Mouse (Mus musculus) midbrain, postnatal 0 days (tissue): ENCODE data around the gene Chd1l. TPM values are rescaled to one million over a fixed set of nuclear protein-coding genes. Genes with fewer than 3 reads are reported as not detected.

Experiments
- ATAC-seq: fragments of 200-750 bp; cut with Nextera tagmentation; 2 replicates; pipeline ENCODE4 v1.8.0; 2017; ENCODE audit warnings: moderate number of reproducible peaks, mild to moderate bottlenecking, moderate TSS enrichment, moderate library complexity; ENCODE audit not compliant: low FRiP score
- DNase-seq: peaks from one replicate; pipeline ENCODE4 v3.0.0-alpha.2; 2015; ENCODE audit warnings: low spot score
- H3K27ac ChIP-seq: fragments of 300-500 bp; sonication (generic); 2 replicates; pipeline ENCODE4 v1.5.1; 2014; ENCODE audit warnings: low read depth, mild to moderate bottlenecking, low read length, mixed read lengths
- H3K27me3 ChIP-seq: fragments of 300-500 bp; sonication (generic); 2 replicates; pipeline ENCODE4 v1.6.1; 2014; ENCODE audit warnings: low read length, control low read depth, mixed read lengths; ENCODE audit not compliant: insufficient read depth
- H3K36me3 ChIP-seq: fragments of 300-500 bp; sonication (generic); 2 replicates; pipeline ENCODE4 v1.6.1; 2014; ENCODE audit warnings: low read length, control low read depth, mixed read lengths; ENCODE audit not compliant: insufficient read depth
- H3K4me1 ChIP-seq: fragments of 300-500 bp; sonication (generic); 2 replicates; pipeline ENCODE4 v1.6.1; 2014; ENCODE audit warnings: mild to moderate bottlenecking, control low read depth, antibody characterized with exemption, low read length, mixed read lengths; ENCODE audit not compliant: insufficient read depth
- H3K4me2 ChIP-seq: fragments of 300-500 bp; sonication (generic); 2 replicates; pipeline ENCODE4 v1.6.1; 2014; ENCODE audit warnings: low read depth, mild to moderate bottlenecking, low read length, mixed read lengths; ENCODE audit not compliant: poor library complexity, severe bottlenecking
- H3K4me3 ChIP-seq: fragments of 300-500 bp; sonication (generic); 2 replicates; pipeline ENCODE4 v1.5.1; 2014; ENCODE audit warnings: low read depth, mild to moderate bottlenecking, low read length, moderate library complexity
- H3K9ac ChIP-seq: fragments of 300-500 bp; sonication (generic); replicated peaks from 2 replicates; pipeline ENCODE4 v1.6.1; 2014; ENCODE audit warnings: mild to moderate bottlenecking, low read length, moderate library complexity, mixed read lengths; ENCODE audit not compliant: poor library complexity, severe bottlenecking
- H3K9me3 ChIP-seq: fragments of 300-500 bp; sonication (generic); 2 replicates; pipeline ENCODE4 v1.6.1; 2016; ENCODE audit warnings: low read length, control low read depth
- CTCF ChIP-seq: IDR thresholded peaks from 2 replicates; pipeline ENCODE4 v1.5.1; 2016; ENCODE audit warnings: antibody characterized with exemption, mild to moderate bottlenecking
- WGBS: fragments of 180-500 bp; shearing (Covaris S2); extraction: QIAGEN DNeasy Blood & Tissue Kit; methylation state at CpG from one replicate; pipeline ENCODE4 v1.1.7; 2014; 5-methylcytosine and 5-hydroxymethylcytosine counted together
- polyA plus RNA-seq: library from polyadenylated mRNA; unstranded; fragments of >200 nt; fragmentation: Nextera tagmentation; extraction: Ambion mirVana; gene quantifications from 2 replicates; pipeline ENCODE4 v1.2.1, GENCODE M21; 2015
- total RNA-seq: library from RNA; depleted of rRNA; stranded (reverse); fragments of >200 nt; gene quantifications from 2 replicates; pipeline ENCODE4 v1.2.3, GENCODE M21; 2014

The Chd1l gene
- total and polyA plus RNA-seq, 2 experiments from 2014 or later = 5.9 to 6.9 TPM

DNA sequence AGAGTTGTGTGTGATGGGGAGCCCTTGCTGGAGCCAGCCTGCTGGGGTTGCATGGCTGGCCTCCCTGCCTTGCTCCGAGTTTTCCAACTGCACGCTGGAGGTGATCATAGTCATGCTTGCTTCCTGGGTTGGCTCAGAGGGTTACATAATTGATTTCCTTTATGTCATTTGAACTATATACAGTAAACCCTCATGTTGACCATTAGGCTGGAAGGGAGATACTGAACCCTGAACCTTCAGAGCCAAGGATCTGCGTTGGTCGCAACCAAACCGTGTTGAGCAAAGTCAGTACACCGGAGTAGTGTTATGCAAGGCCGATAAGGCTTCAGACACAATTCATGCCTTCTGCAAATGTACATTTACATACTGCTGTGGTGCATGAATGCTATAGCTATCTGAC is 17.9 kb upstream of the Chd1l start:
- TF ChIP-seq CTCF = no peak
- H3K4me2 ChIP-seq = no peak overlapping the region
- H3K9ac ChIP-seq = no peak overlapping the region
- 88% methylated on average over 7 of the region's 7 CpGs for WGBS
- H3K27ac ChIP-seq = no peak overlapping the region
- ATAC-seq (no peak), DNase-seq (no peak)
- H3K4me3 ChIP-seq = no peak overlapping the region
- H3K27me3 ChIP-seq = no peaks in the 10 kb centered on the region
- H3K36me3 ChIP-seq = no peaks in the 10 kb centered on the region
- no peaks in the 10 kb centered on the region for H3K9me3 ChIP-seq
- H3K4me1 ChIP-seq = no peaks in the 10 kb centered on the region

- no peak overlapping the region for H3K9ac ChIP-seq
- DNase-seq (no peak), ATAC-seq (no peak)
- WGBS = 45% methylated on average over 2 of the region's 2 CpGs
- no peak for TF ChIP-seq CTCF
- H3K4me3 ChIP-seq = no peak overlapping the region
- no peak overlapping the region for H3K27ac ChIP-seq
- H3K27me3 ChIP-seq = no peaks in the 10 kb centered on the region
- no peak overlapping the region for H3K4me2 ChIP-seq
- no peaks in the 10 kb centered on the region for H3K4me1 ChIP-seq
- no peaks in the 10 kb centered on the region for H3K9me3 ChIP-seq
- no peaks in the 10 kb centered on the region for H3K36me3 ChIP-seq
Observed at GRCm38 (mm10) chr3:97624611-97625010, 14.6 kb upstream of the Chd1l start.

- no peak overlapping the region for H3K27ac ChIP-seq
- no peak for DNase-seq
- no peak for ATAC-seq
- 92% methylated on average over 4 of the region's 4 CpGs for WGBS
- no peak overlapping the region for H3K4me3 ChIP-seq
- no peaks in the 10 kb centered on the region for H3K36me3 ChIP-seq
- H3K4me1 ChIP-seq = no peaks in the 10 kb centered on the region
- no peaks in the 10 kb centered on the region for H3K27me3 ChIP-seq
- H3K9ac ChIP-seq = no peak overlapping the region
- no peaks in the 10 kb centered on the region for H3K9me3 ChIP-seq
- no peak overlapping the region for H3K4me2 ChIP-seq
- no peak for TF ChIP-seq CTCF
Observed at GRCm38 (mm10) chr3:97620657-97621056, 10.7 kb upstream of the Chd1l start.

- DNase-seq = no peak
- no peaks in the 10 kb centered on the region for H3K9me3 ChIP-seq
- TF ChIP-seq CTCF = no peak
- no peaks in the 10 kb centered on the region for H3K27me3 ChIP-seq
- no peak overlapping the region for H3K4me2 ChIP-seq
- H3K27ac ChIP-seq = no peak overlapping the region
- ATAC-seq = no peak
- H3K4me3 ChIP-seq = no peak overlapping the region
- no peaks in the 10 kb centered on the region for H3K36me3 ChIP-seq
- WGBS = 89% methylated on average over 8 of the region's 8 CpGs
- H3K9ac ChIP-seq = no peak overlapping the region
- H3K4me1 ChIP-seq = no peaks in the 10 kb centered on the region
Observed at GRCm38 (mm10) chr3:97617899-97618298, 7.9 kb upstream of the Chd1l start.

DNA sequence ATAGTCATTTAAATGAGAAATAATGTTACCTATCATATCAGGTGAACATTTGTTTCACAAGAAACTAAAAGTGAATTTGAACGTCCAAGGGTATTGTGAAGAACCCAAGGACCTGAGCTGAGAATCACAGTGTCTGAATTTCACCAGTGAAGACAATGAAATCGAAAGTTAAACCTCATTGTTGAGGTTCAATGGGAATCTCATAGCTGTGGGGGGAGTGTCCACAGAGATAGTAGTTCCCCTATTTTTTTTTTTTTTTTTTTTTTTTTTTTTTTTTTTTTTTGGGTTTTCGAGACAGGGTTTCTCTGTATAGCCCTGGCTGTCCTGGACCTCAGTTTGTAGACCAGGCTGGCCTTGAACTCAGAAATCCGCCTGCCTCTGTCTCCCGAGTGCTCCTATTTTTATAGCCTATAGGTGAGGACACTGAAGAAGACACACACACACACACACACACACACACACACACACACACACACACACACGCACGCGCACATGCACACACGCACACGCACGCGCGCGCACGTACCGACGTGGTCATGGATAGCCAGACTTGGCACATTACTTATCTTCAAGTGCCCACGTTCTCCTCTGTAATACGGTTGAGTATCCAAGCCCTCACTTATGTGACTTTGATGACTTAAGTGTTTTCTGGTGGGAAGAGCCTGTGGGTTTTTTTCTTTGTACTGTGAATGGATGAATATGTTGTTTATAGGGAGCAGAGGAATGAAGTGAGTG is 7.3 kb upstream of the Chd1l start:
- no peaks in the 10 kb centered on the region for H3K36me3 ChIP-seq
- DNase-seq (no peak), ATAC-seq (no peak)
- H3K27ac ChIP-seq = no peak overlapping the region
- no peaks in the 10 kb centered on the region for H3K9me3 ChIP-seq
- no peaks in the 10 kb centered on the region for H3K4me1 ChIP-seq
- H3K4me3 ChIP-seq = no peak overlapping the region
- no peaks in the 10 kb centered on the region for H3K27me3 ChIP-seq
- no peak for TF ChIP-seq CTCF
- WGBS = 94% methylated on average over 18 of the region's 19 CpGs
- no peak overlapping the region for H3K9ac ChIP-seq
- H3K4me2 ChIP-seq = no peak overlapping the region

DNA sequence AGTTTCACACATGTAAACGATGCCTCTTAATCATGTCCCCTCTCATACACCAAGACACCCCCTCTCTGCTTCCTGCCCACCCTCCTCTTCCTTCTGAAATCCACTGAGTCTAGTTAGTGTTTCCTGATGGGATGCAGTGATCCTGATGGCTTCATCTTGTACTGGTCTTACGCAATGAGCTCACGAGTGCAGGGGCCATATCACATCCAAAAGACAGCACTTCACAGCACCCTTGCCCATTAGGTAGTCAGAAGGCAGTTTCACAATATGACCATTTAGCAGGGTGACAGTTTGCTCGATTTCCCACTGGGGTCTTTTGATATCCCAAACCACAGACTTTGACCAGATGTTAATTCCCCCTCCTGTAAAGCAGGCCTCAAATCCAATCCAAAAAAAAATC is 5.9 kb upstream of the Chd1l start:
- Histone ChIP-seq H3K36me3 (no peaks in the 10 kb centered on the region), H3K4me2 (no peak overlapping the region), H3K27ac (no peak overlapping the region), H3K4me3 (no peak overlapping the region), H3K9ac (no peak overlapping the region), H3K4me1 (no peaks in the 10 kb centered on the region), H3K9me3 (no peaks in the 10 kb centered on the region), H3K27me3 (no peaks in the 10 kb centered on the region)
- ATAC-seq = no peak
- no peak for TF ChIP-seq CTCF
- WGBS = 88% methylated on average over 4 of the region's 4 CpGs
- DNase-seq = no peak
